Mouse (Mus musculus): ENCODE measurements around the gene Zfp423.

DNA sequence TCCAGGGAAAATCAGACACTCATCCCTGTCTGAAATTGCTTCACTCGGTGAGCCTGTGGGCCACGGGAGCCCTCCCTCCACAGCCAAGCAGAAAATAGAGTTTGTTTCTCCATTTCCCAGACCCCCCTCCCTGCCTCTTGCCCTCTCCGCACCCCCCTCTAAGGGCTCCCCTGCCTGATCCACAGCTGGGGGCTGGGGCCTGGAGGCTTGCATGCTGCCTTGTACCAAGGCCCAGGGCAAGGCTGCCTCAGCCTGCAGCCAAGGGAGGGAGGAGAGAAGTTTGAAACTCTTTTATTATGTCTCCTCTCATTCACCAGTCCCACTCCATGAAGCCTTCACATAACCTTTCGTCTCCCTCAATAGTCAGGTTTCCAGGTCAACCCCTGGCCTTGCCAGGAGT, 224.5 kb downstream of the Zfp423 start:
- TF ChIP-seq CTCF (IDR thresholded peaks at IDR 0.05; ENCODE audit: insufficient read depth, low read length) (no peak), POLR2A (IDR thresholded peaks at IDR 0.05; ENCODE audit: borderline replicate concordance, extremely low read depth, low read depth, low read length) (no peak)
